Mouse (Mus musculus): ENCODE results near the gene Pdgfra. TPM values are rescaled to one million over a fixed set of nuclear protein-coding genes. Genes with fewer than 3 reads are reported as not detected.

Gene Pdgfra
- total RNA-seq (2021) = 10 to 100 TPM; 37.0 to 40.1 TPM

GRCm38 (mm10) chr5:75152021-75152425, at the start of gene Pdgfra:
Gene Pdgfra, plus strand, starts transcription at chr5:75152292.
- DNase-seq = no peak

- no peak for DNase-seq
These were observed 45.6 kb upstream of the Pdgfra start for GRCm38 (mm10) chr5:75106511-75106910.

DNA sequence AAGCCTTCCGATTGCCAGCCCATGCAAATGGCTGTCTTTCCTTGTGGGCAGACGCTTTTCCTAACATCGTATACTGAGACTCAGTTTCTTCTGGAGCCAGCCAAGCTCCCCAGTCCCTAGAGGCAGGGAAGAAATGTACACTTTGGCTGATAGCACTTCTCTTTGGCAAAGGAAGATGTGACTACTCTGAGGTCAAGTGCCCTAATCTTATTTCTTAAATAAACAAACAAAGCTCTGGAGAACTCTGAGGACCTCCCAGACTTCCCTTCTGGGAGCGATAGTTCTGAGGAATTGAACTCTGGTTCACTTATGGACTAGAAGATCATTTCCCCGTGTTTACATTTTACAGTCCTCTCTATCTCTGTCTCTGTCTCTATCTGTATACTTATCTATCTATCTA, 42.7 kb upstream of the Pdgfra start:
- no peak for DNase-seq

GRCm38 (mm10) chr5:75111781-75112180, 40.3 kb upstream of the Pdgfra start:
- DNase-seq = no peak

DNA sequence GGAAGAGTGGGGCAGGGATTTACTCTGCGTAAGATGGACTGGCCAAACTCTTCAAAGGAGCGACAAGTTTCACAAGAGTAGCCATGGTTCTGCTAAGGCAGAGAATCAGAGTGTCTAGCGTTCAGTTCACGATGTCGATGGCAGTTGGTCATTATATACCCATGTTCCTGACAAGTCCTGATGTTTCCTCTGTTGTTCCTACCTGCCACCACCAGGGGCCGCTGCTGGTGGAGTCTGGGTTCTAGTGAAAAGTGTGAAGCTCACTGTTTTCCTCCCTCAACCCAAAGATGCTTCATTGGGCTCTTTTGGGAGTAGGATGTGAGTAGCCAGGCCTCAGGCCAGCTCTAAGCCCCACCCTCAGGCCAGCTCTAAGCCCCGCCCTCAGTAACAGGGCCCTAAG, 33.3 kb upstream of the Pdgfra start:
- DNase-seq = no peak

- peak in 1 of 2 experiments; percentile 8 for DNase-seq
These were observed 30.4 kb upstream of the Pdgfra start for GRCm38 (mm10) chr5:75121646-75122045.

- no peak for DNase-seq
These were observed 17.4 kb upstream of the Pdgfra start for GRCm38 (mm10) chr5:75134681-75135080.

DNA sequence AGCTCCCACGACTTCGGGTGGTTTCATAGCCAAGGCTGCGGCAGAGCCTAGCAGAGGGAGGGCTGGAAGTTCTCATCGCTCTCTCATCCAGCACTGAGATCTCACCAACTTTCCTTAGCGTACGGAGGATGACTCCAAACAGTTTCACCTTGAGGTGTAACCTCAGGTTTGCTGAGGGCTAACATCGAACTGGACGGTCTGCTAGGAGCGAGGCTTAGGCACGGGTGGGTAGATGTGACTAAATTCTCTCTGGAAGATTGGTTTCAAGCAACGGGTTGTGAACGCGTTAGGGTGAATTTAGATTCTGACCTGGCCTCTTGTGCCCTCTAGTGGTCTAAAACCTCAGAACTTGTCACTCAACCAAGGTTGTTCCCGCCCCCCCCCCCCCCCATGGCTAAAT, 9.0 kb upstream of the Pdgfra start:
- DNase-seq = peak in 1 of 2 experiments; percentile 59

GRCm38 (mm10) chr5:75143767-75144166, 8.3 kb upstream of the Pdgfra start:
- no peak for DNase-seq

DNA sequence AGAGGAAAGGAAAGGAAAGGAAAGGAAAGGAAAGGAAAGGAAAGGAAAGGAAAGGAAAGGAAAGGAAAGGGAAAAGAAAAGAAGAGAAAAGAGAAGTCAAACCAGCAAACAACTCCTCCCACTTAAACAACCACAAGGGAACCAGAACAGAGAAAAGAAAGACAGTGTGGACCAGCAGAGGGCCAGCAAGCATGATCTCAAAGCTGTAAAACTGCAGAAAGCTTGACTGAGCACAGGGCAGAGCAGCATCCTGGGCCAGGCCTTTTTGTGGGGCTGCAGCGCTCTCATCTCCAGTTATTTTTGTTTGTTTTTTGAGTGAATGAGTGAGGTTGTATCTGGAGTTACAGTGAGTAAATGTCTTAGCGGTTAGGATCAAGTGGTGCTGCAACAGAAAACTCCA, 6.8 kb upstream of the Pdgfra start:
- DNase-seq = no peak

DNA sequence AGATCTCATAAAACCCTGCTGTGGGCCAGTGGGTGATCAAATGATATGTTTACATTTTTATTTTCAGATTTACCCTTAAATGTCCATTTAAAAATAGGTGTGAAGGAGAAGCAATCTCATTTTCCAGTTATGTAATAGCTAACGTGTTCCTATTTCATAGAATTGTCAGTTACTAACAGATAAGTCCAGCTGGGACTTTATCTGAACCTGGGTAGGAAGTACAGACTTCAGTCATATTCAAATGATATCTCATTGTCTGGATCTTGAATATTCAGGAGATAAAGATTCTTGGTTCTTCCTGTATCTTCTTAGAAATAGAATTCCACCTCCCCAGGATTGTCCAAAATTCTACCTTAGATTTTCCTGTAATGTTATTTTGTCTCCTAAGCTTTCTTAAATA, 5.6 kb upstream of the Pdgfra start:
- no peak for DNase-seq

- no peak for DNase-seq
These were observed 3.6 kb upstream of the Pdgfra start for GRCm38 (mm10) chr5:75148343-75149127.

DNA sequence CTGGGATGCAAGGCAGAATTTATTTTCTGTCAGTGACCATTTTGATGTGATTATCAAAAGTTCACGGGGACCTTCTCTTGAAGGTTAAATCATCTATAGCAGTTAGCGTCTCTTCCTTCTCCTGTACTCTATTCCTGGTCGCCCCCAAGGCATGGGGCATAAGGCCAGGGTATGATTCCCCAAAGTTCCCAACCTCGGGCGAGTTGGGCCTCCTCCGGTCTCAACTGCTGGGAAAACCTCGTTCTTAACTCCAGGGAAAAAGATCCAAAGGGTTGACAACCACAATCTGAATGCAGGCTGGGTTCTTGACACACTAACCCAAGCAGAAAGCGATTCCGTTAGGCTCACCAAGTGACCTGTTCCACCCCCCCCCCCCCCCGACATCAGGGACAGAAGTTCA, 2.7 kb upstream of the Pdgfra start:
- no peak for DNase-seq

GRCm38 (mm10) chr5:75149880-75150279, 2.2 kb upstream of the Pdgfra start:
- no peak for DNase-seq

DNA sequence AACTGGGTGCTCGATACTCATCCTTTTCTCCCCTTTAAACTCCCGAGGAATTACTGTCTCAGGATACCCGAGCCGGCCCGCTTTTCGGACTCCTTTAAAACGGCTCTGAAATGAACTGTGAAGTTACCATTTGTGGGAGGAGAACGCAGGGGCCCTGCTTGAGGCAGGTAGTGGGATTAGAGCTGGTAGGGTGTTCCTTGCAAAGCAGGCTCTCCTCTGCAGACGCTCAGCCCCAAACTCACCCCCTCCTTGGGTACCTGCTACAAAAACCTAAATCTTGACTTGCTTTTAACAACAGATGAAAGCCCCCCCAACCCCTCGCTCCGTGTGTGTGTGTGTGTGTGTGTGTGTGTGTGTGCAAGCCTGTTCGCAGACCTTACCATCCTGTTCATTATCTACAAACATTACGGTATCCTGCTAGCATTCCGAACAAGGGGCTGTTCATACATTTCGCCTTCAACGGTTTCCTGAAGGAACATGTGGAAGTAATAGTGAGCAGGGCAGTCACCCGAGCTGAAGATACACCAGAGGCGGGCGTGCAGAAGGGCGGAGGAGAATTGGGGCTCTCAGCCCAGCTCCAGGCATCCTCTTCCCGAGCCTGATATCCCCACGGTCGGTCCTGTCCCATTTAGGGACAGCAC, 1.6 kb upstream of the Pdgfra start:
- DNase-seq = no peak

- peak in 1 of 2 experiments; percentile 18 for DNase-seq
These were observed 769 bp upstream of the Pdgfra start for GRCm38 (mm10) chr5:75151146-75151900.

- no peak for DNase-seq
These were observed 916 bp downstream of the Pdgfra start for GRCm38 (mm10) chr5:75152791-75153625.

GRCm38 (mm10) chr5:75153626-75153960, 1.5 kb downstream of the Pdgfra start:
- no peak for DNase-seq

- DNase-seq = no peak
These were observed 2.0 kb downstream of the Pdgfra start for GRCm38 (mm10) chr5:75153961-75154620.

DNA sequence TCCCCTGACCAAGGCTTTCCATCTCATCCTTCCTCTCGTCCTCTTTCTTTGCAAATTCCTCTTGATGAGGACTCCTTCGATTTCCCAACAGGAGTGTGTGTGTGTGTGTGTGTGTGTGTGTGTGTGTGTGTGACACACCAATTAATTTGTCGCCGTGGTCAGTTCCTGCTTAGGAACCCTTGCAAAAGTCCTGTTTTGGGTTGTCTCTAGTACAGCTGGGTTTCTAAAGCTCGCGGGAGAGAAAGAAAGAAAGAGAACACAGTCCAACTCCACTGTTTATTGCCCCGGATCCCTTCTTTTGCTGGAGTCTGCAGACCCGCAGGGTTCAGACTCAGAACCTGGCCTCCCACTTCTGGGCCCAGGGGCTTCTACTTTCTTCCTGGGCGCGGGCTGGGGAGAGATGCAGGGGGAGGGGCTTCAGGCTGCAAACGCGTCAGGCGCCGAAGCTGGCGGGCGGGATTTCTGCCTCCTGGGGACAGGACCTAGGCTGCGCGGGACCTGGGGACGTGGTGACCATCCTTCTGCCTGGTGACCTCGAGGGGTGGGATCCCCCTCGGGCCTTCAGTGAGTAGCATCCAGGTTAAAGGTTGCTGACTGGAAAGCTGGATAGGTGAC, 2.6 kb downstream of the Pdgfra start:
- no peak for DNase-seq

DNA sequence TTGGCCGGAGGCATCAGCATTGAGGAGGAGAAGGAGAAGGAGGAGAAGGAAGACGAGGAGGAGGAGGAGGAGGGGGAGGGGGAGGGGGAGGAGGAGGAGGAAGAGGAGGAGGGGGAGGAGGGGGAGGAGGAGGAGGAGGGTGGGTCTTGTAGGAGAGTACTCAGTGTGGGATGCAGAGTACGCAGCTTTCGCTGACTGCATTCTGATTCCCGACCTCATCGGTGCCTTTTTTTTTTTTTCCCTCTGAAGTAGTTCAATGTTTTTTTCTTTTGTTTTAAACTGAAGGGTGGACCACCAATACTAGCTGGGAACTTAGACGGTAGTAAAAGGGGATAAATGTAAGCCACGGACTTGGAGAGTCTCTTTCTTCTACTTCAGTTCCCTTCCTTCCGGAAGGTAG, 3.2 kb downstream of the Pdgfra start:
- DNase-seq = no peak
